Mouse (Mus musculus) limb, embryonic 13.5 days (tissue): ENCODE data around the gene Gm3376. TPM values are rescaled to one million over a fixed set of nuclear protein-coding genes. Genes with fewer than 3 reads are reported as not detected.
"Not testable (repeated sequence)": the region's sequence is repeated elsewhere in the genome, so short reads cannot be mapped to it uniquely, and the experiment has no call there.

ENCODE experiments used
- ATAC-seq: fragments of 200-750 bp; cut with Nextera tagmentation; 2 replicates; pipeline ENCODE4 v1.8.0; 2017; ENCODE audit warnings: low read depth, moderate number of reproducible peaks, moderate TSS enrichment; ENCODE audit not compliant: low FRiP score
- H3K27ac ChIP-seq: fragments of 300-500 bp; sonication (generic); 2 replicates; pipeline ENCODE4 v1.5.1; 2015; ENCODE audit warnings: inconsistent platforms, mild to moderate bottlenecking, moderate library complexity
- H3K27me3 ChIP-seq: fragments of 300-500 bp; sonication (generic); 2 replicates; pipeline ENCODE4 v1.6.1; 2015; ENCODE audit warnings: mild to moderate bottlenecking, inconsistent platforms
- H3K36me3 ChIP-seq: fragments of 300-500 bp; sonication (generic); 2 replicates; pipeline ENCODE4 v1.6.1; 2015; ENCODE audit warnings: inconsistent platforms, mild to moderate bottlenecking, moderate library complexity
- H3K4me1 ChIP-seq: fragments of 300-500 bp; sonication (generic); 2 replicates; pipeline ENCODE4 v1.6.1; 2015; ENCODE audit warnings: inconsistent platforms
- H3K4me2 ChIP-seq: fragments of 300-500 bp; sonication (generic); replicated peaks from 2 replicates; pipeline ENCODE4 v1.6.1; 2015; ENCODE audit warnings: inconsistent platforms, mild to moderate bottlenecking, moderate library complexity
- H3K4me3 ChIP-seq: fragments of 300-500 bp; sonication (generic); 2 replicates; pipeline ENCODE4 v1.5.1; 2015; ENCODE audit warnings: moderate library complexity, mild to moderate bottlenecking, inconsistent platforms
- H3K9ac ChIP-seq: fragments of 300-500 bp; sonication (generic); 2 replicates; pipeline ENCODE4 v1.6.1; 2015; ENCODE audit warnings: mild to moderate bottlenecking, inconsistent platforms
- H3K9me3 ChIP-seq: fragments of 300-500 bp; sonication (generic); 2 replicates; pipeline ENCODE4 v1.6.1; 2016; ENCODE audit warnings: inconsistent platforms
- WGBS: fragments of 180-500 bp; shearing (Covaris S2); methylation state at CpG from one replicate; pipeline ENCODE4 v1.1.7; 2015; 5-methylcytosine and 5-hydroxymethylcytosine counted together
- polyA plus RNA-seq: library from polyadenylated mRNA; unstranded; fragments of >200 nt; fragmentation: Nextera tagmentation; extraction: Ambion mirVana; gene quantifications from 2 replicates; pipeline ENCODE4 v1.2.1, GENCODE M21; 2015

The Gm3376 gene
- not detected in 2 replicates for polyA plus RNA-seq

DNA sequence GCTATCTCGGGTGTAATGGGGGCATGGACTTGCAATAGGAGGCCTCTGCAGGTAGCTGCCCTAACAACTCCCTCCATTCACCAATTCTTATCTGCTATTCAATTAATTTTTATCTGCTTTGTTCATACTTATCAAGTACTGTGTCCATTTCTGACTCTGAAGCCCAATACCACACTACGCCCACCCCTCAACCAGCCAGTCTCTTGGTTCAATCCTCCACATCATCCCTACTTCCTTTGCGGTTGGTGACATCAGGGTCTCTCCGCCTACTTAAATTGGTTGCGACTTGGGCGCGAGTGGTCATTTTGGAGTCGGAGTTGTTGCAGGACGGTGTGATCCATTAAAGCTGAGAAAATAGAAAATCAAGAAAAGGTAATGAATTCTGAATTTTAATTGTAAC lies at the start of gene Gm3376:
Gm3376 (plus strand) TSS at position 301 of the 400 bp plus-strand sequence.
- no CpG with 5 or more reads among the region's 9 CpGs for WGBS

More for the DNA sequence above, at the start of gene Gm3376:
- H3K4me3 ChIP-seq, H3K4me1 ChIP-seq, H3K4me2 ChIP-seq, H3K36me3 ChIP-seq, ATAC-seq, H3K9me3 ChIP-seq, H3K9ac ChIP-seq, H3K27ac ChIP-seq, H3K27me3 ChIP-seq: not testable (repeated sequence)
